Mouse (Mus musculus): ENCODE results near the gene Hpn.

DNA sequence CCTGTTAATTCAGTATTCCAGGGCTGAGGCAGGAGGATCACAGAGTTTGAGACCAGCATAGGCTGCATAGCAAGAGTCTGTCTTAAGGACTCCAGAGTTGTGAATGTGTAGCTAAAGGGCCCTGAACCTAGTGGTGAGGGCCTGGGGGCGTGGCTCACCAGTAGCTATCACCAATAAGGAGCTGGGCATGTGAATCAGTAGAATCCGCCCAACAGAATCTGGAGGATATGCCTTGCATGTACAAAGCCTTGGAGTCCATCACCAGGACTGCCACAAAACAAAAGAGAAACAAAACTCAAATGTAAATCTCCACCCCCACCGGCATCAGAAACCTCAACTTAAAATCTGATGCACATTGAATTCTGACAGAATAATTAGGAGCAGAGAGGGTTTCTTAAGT is 33.0 kb upstream of the Hpn start:
- no peak for TF ChIP-seq CTCF (IDR thresholded peaks at IDR 0.05; ENCODE audit: low read depth, low read length)
- TF ChIP-seq POLR2AphosphoS5 (IDR thresholded peaks at IDR 0.05; ENCODE audit: insufficient replicate concordance, low read depth, low read length) = no peak
- TF ChIP-seq GATA1 (IDR thresholded peaks at IDR 0.05; ENCODE audit: borderline replicate concordance, low read length) = no peak
- TF ChIP-seq TAL1 (conservative IDR thresholded peaks at IDR 0.05; ENCODE audit: low read depth, low read length) = no peak
- TF ChIP-seq GATA2 (IDR thresholded peaks at IDR 0.05; ENCODE audit: borderline replicate concordance, low read depth, low read length) = no peak

Measured in G1E (cell line).